Mouse (Mus musculus): ENCODE measurements at regions not wholly inside any gene's neighbourhood (a gene's known extent, or its start where the extent isn't known, plus 50 kb on each side); places are given as distances from the start of the nearest gene placed in this dataset.
A peak's percentile ranks its signal among the peaks of the same experiment; 100 is the strongest.

- Histone ChIP-seq H3K36me3 (ENCODE audit: control insufficient read depth, insufficient read depth, low read length) (no peaks in the 10 kb centered on the region), H3K4me3 (ENCODE audit: insufficient read depth, low read depth, low read length) (no peak overlapping the region), H3K4me1 (ENCODE audit: control insufficient read depth, insufficient read depth, low read length) (no peaks in the 10 kb centered on the region), H3K27me3 (replicated peaks; ENCODE audit: control insufficient read depth, insufficient read depth, low read length) (no peaks in the 10 kb centered on the region), H3K27ac (ENCODE audit: insufficient read depth, low read depth, low read length) (no peak overlapping the region)
- TF ChIP-seq CTCF (conservative IDR thresholded peaks at IDR 0.05; ENCODE audit: insufficient read depth, insufficient read length, low read depth, low read length) (no peak), POLR2A (IDR thresholded peaks at IDR 0.05; ENCODE audit: low read depth, low read length) (no peak)
- DNase-seq = no peak
- 87% methylated on average over 17 of the region's 17 CpGs for WGBS
These were observed 58.4 kb upstream of the Pced1b start for GRCm38 (mm10) chr15:97188545-97188944.

GRCm38 (mm10) chr15:97187831-97188230 lies 59.1 kb upstream of the Pced1b start:
- no peaks in the 10 kb centered on the region for H3K36me3 ChIP-seq (ENCODE audit: control insufficient read depth, insufficient read depth, low read length)
- WGBS = 30% methylated on average over 3 of the region's 3 CpGs
- no peaks in the 10 kb centered on the region for H3K4me1 ChIP-seq (ENCODE audit: control insufficient read depth, insufficient read depth, low read length)
- no peak overlapping the region for H3K4me3 ChIP-seq (ENCODE audit: insufficient read depth, low read depth, low read length)
- DNase-seq = no peak
- TF ChIP-seq POLR2A (IDR thresholded peaks at IDR 0.05; ENCODE audit: low read depth, low read length) (no peak), CTCF (conservative IDR thresholded peaks at IDR 0.05; ENCODE audit: insufficient read depth, insufficient read length, low read depth, low read length) (no peak)
- no peak overlapping the region for H3K27ac ChIP-seq (ENCODE audit: insufficient read depth, low read depth, low read length)
- H3K27me3 ChIP-seq (replicated peaks; ENCODE audit: control insufficient read depth, insufficient read depth, low read length) = no peaks in the 10 kb centered on the region

- no peak for DNase-seq
- H3K27me3 ChIP-seq (replicated peaks; ENCODE audit: control insufficient read depth, insufficient read depth, low read length) = no peaks in the 10 kb centered on the region
- WGBS = 28% methylated on average over 8 of the region's 8 CpGs
- H3K4me1 ChIP-seq (ENCODE audit: control insufficient read depth, insufficient read depth, low read length) = no peaks in the 10 kb centered on the region
- no peak overlapping the region for H3K27ac ChIP-seq (ENCODE audit: insufficient read depth, low read depth, low read length)
- TF ChIP-seq CTCF (conservative IDR thresholded peaks at IDR 0.05; ENCODE audit: insufficient read depth, insufficient read length, low read depth, low read length) = peak; percentile 24; the same call in 1 of the 2 replicates
- no peak for TF ChIP-seq POLR2A (IDR thresholded peaks at IDR 0.05; ENCODE audit: low read depth, low read length)
- H3K4me3 ChIP-seq (ENCODE audit: insufficient read depth, low read depth, low read length) = no peak overlapping the region
- H3K36me3 ChIP-seq (ENCODE audit: control insufficient read depth, insufficient read depth, low read length) = no peaks in the 10 kb centered on the region
These were observed 60.9 kb upstream of the Pced1b start for GRCm38 (mm10) chr15:97186034-97186433.

GRCm38 (mm10) chr15:97182617-97183038 lies 64.3 kb upstream of the Pced1b start:
- H3K27me3 ChIP-seq (replicated peaks; ENCODE audit: control insufficient read depth, insufficient read depth, low read length) = no peaks in the 10 kb centered on the region
- WGBS = 19% methylated on average over 9 of the region's 9 CpGs
- no peak overlapping the region for H3K27ac ChIP-seq (ENCODE audit: insufficient read depth, low read depth, low read length)
- TF ChIP-seq POLR2A (IDR thresholded peaks at IDR 0.05; ENCODE audit: low read depth, low read length) (no peak), CTCF (conservative IDR thresholded peaks at IDR 0.05; ENCODE audit: insufficient read depth, insufficient read length, low read depth, low read length) (no peak)
- DNase-seq = no peak
- no peak overlapping the region for H3K4me3 ChIP-seq (ENCODE audit: insufficient read depth, low read depth, low read length)
- no peaks in the 10 kb centered on the region for H3K4me1 ChIP-seq (ENCODE audit: control insufficient read depth, insufficient read depth, low read length)
- H3K36me3 ChIP-seq (ENCODE audit: control insufficient read depth, insufficient read depth, low read length) = no peaks in the 10 kb centered on the region

GRCm38 (mm10) chr15:97180970-97181669 lies 65.8 kb upstream of the Pced1b start:
- no peaks in the 10 kb centered on the region for H3K36me3 ChIP-seq (ENCODE audit: control insufficient read depth, insufficient read depth, low read length)
- no peak for DNase-seq
- no peak for TF ChIP-seq POLR2A (IDR thresholded peaks at IDR 0.05; ENCODE audit: low read depth, low read length)
- no peaks in the 10 kb centered on the region for H3K4me1 ChIP-seq (ENCODE audit: control insufficient read depth, insufficient read depth, low read length)
- no peaks in the 10 kb centered on the region for H3K27me3 ChIP-seq (replicated peaks; ENCODE audit: control insufficient read depth, insufficient read depth, low read length)
- 60% methylated on average over 9 of the region's 9 CpGs for WGBS
- H3K27ac ChIP-seq (ENCODE audit: insufficient read depth, low read depth, low read length) = no peak overlapping the region
- H3K4me3 ChIP-seq (ENCODE audit: insufficient read depth, low read depth, low read length) = no peak overlapping the region

- 60% methylated on average over 3 of the region's 3 CpGs for WGBS
- Histone ChIP-seq H3K27me3 (replicated peaks; ENCODE audit: control insufficient read depth, insufficient read depth, low read length) (no peaks in the 10 kb centered on the region), H3K36me3 (ENCODE audit: control insufficient read depth, insufficient read depth, low read length) (no peaks in the 10 kb centered on the region), H3K4me1 (ENCODE audit: control insufficient read depth, insufficient read depth, low read length) (no peaks in the 10 kb centered on the region), H3K27ac (ENCODE audit: insufficient read depth, low read depth, low read length) (no peak overlapping the region), H3K4me3 (ENCODE audit: insufficient read depth, low read depth, low read length) (no peak overlapping the region)
- DNase-seq = no peak
- TF ChIP-seq CTCF (conservative IDR thresholded peaks at IDR 0.05; ENCODE audit: insufficient read depth, insufficient read length, low read depth, low read length) = no peak
- no peak for TF ChIP-seq POLR2A (IDR thresholded peaks at IDR 0.05; ENCODE audit: low read depth, low read length)
These were observed 68.6 kb upstream of the Pced1b start for GRCm38 (mm10) chr15:97178286-97178685.

GRCm38 (mm10) chr15:97177806-97178205 lies 69.1 kb upstream of the Pced1b start:
- no peak overlapping the region for H3K27ac ChIP-seq (ENCODE audit: insufficient read depth, low read depth, low read length)
- H3K27me3 ChIP-seq (replicated peaks; ENCODE audit: control insufficient read depth, insufficient read depth, low read length) = no peaks in the 10 kb centered on the region
- DNase-seq = no peak
- H3K4me1 ChIP-seq (ENCODE audit: control insufficient read depth, insufficient read depth, low read length) = no peaks in the 10 kb centered on the region
- no peak for TF ChIP-seq CTCF (conservative IDR thresholded peaks at IDR 0.05; ENCODE audit: insufficient read depth, insufficient read length, low read depth, low read length)
- no peak for TF ChIP-seq POLR2A (IDR thresholded peaks at IDR 0.05; ENCODE audit: low read depth, low read length)
- no peaks in the 10 kb centered on the region for H3K36me3 ChIP-seq (ENCODE audit: control insufficient read depth, insufficient read depth, low read length)
- 68% methylated on average over 4 of the region's 4 CpGs for WGBS
- H3K4me3 ChIP-seq (ENCODE audit: insufficient read depth, low read depth, low read length) = no peak overlapping the region

Measured in kidney, adult 2 months (tissue).